Mouse (Mus musculus) lung, postnatal 36 days (tissue): ENCODE results near the gene Ntpcr.

Experiments used
- DNase-seq: peaks from one replicate; pipeline ENCODE4 v3.0.0; 2022; ENCODE audit warnings: mixed read lengths

Gene Ntpcr

DNA sequence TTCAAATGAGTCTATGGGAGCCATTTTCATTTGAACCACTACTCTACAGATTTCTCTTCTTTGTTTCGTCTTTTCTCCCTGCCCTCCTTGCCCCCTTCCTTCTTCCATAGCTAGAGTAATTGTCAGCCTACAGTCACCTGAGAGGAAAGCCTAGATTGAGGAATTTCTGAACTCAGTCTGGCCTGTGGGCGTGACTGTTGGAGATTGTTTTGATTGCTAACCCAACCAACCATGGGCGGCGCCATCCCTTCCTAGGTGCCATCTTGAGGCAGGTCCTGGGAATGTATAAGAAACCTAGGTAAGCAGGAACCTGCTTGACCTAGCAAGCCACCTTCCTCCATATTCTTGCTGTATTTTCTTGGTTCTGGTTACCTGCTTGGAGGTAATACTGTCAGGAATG is 3.6 kb upstream of the Ntpcr start:
- no peak for DNase-seq

- no peak for DNase-seq
Measured at GRCm38 (mm10) chr8:125726986-125727385, 2.8 kb upstream of the Ntpcr start.

DNA sequence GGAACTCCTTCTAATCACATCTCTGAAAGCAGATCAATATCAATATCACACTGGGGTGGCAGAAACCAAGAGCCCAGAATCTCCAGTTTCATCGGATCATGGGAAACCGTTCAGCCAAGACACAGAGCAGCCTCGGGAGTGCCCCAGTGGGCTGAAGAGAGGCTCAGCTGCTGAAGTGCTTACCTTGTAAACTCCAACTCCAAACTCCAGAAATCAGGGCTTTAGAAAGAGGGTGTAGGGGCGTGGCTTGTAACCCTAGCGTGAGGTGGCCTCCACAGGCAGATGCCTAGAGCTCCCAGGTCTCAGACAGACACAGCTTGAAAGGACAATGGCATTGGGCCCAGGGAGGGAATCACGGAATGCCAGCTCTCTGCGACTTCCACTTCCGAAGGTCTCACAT is 2.0 kb upstream of the Ntpcr start:
- peak; percentile 61 for DNase-seq

DNA sequence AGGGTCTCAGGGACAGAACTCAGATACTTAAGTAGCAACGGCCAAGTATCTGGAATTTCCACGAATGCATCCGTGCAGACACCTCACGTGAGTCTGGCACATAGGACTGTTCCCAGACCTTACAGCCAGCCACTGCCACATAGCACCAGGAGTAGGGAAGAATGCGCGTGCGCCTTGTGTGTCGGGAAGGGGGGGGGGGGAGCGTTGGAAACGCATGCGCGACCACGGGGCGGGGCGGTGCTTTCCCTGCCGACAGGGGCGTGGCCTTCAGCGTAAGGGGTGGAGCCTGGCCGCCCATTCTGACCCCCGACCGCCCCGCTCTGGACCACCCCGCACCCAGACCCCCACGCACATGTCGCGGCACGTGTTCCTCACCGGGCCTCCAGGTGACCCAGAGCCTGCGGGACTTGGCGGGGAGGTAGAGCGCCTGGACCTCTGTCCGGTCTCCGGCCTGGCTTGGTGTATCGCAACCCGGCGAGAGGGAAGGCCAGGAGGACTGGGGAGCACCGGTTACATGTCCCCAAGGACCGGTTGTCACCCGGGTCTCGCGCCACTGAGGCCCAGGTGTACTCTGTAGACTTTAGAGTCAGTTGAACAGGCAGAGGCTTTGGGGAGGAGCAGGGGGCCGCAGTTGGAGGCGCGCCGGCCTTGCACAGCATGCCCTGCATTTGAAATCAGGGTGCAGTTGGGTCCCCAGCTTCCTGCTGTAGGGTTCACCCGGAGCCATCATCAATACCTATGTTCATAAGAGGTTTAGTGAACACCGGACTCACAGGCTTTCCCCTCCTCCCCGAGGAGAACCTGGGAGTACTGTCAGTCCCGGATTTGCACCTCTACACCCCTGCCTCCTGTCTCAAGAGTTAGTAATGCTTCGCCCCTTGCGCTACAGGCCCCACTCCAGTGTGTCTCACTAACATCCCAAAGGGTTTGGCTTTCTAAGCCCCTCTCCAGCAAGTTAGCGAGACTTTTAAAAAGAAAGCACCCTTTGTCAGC is 4.5 kb downstream of the Ntpcr start:
- peak; percentile 91 for DNase-seq

GRCm38 (mm10) chr8:125738956-125739355 is 9.2 kb downstream of the Ntpcr start:
- no peak for DNase-seq

GRCm38 (mm10) chr8:125740655-125741054 is 10.9 kb downstream of the Ntpcr start:
- DNase-seq: no peak

GRCm38 (mm10) chr8:125741377-125741776 is 11.6 kb downstream of the Ntpcr start:
- no peak for DNase-seq

- DNase-seq: peak; percentile 65
Measured at GRCm38 (mm10) chr8:125741855-125742254, 12.1 kb downstream of the Ntpcr start.

DNA sequence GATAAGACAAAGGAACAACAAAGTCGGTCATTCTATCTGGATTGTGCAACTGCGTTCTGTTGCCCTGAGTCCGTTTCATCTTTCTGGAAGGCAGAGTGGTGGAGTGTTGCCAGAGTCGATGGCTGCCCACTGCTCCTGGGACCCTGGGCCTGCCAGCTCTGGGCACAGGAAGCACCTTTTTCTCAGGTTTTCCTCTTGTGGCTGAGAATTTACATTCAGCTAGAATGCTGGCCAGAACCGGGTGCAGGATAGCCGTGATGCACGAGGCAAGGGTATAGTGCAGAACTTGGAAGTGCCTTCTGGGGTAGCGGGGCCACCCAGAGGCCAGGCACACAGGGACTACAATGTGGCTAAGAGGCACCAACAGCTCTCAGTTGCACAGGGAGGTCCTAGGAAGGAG is 12.6 kb downstream of the Ntpcr start:
- no peak for DNase-seq

DNA sequence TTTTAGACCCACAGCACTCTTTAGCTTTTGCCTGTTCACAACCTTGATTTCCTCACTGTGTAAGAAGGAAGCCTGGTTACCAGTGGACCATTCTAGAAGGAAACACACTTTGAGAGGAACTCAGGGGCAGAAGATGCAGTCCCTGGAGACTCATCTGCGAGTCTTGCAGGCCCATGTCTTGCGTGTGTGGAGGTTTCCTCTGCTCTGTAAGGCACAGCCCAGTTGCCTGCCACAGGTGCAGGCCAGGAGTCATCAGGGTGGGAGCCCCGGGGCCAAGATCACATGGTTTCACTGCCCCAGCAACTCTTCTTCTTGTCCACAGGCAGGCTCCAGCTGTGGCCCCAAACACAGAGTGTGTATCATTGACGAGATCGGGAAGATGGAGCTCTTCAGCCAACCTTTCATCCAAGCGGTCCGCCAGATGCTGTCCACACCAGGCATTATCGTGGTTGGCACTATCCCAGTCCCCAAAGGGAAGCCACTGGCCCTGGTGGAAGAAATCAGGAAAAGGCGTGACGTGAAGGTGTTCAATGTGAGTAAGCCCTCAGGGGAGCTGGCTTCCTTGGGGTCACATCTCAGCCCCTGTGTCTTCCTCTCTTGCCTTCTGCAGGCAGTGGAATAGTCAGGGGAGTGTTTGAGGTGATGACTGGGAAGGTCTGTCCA is 15.3 kb downstream of the Ntpcr start:
- no peak for DNase-seq

DNA sequence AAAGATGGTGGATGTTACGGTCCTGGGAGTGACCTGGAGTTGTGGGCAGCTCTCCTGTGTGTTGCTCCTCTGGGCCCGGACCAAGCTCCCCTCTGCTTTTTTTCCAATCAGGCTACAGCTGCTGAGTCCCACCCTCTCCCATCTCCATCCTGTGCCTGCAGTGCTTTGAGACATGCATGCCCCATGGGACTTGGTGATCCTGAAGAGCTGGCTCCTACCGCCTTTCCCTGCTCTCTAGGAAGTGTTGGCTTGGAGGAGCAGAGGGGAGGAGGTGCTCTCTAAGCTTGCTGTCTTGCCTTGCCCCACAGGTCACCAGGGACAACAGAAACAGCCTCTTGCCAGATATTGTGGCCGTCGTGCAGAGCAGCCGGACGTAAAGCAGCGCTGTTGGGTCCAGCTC is 17.6 kb downstream of the Ntpcr start:
- no peak for DNase-seq

- DNase-seq: peak; percentile 35
Measured at GRCm38 (mm10) chr8:125750846-125751245, 21.1 kb downstream of the Ntpcr start.

- no peak for DNase-seq
Measured at GRCm38 (mm10) chr8:125755896-125756295, 26.1 kb downstream of the Ntpcr start.

- no peak for DNase-seq
Measured at GRCm38 (mm10) chr8:125756391-125757105, 26.8 kb downstream of the Ntpcr start.

- DNase-seq: no peak
Measured at GRCm38 (mm10) chr8:125757106-125757496, 27.3 kb downstream of the Ntpcr start.

DNA sequence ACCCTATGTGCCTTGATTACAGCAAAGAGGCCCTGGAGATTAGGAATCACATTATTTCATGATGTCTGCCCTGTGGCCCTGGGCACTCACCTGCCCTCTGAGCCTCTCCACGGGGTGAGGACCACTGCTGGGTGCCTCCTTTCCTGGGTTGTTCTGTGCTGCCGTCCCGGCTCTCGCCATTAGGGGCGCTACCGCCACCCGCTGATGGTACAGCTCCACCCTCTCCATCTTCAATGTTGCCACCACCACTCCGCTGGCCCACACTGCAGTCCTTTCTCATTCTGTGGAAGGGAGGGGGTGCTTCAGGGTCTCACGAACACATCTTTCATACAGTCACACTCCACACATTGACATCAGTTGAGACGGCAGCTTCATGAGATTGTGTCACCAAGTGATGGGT is 29.3 kb downstream of the Ntpcr start:
- DNase-seq: peak; percentile 57

DNA sequence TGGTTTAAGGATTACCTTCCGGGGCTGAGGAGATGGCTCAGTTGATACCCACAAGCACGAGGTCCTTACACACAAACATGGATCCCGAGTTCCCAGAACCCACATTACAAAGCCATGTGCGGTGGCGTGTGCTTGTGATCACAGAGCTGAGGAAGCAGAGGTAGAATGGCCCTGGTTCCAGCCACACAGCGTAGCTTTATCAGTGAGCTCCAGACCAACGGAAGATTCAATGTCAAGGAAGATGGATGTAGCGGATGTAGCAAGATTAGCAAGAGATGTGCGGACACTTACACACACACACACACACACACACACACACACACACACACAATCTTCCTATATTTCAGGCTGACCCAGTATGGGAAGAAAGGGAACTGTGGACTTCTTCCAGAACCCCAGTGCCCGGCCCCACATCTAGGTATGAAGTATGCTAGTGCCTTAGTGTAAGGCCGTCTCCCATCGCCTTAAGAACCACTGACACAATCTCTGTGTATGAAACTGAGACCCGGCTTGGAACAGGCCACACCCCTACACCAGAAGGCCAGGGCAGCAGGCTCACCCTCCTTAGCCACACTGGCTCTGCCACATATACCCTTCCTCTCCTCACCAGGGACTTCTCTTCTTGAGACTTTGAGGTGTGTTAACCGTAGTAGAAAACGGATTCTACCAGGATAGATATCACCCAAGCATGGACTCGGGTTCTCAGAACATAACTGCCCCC is 33.5 kb downstream of the Ntpcr start:
- no peak for DNase-seq

- DNase-seq: no peak
Measured at GRCm38 (mm10) chr8:125768079-125768478, 38.3 kb downstream of the Ntpcr start.

DNA sequence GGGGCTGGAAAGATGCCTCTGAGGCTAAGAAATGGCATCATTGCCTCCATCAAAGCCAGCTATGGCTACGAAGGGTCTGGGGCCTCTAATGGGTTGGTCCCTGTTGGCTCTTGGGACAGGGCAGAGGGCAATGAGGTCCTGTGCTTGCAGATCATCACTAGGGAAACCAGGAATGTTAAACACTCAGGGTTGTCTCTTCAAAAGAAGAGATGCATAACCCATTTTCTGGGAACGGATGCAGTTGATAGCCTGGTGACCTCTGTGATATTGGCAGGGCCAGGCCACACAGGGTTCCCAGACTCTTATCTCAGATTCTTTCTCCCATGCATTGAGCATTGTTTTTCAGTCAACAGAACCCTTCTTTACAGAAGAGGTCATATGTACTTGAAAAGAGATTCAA is 42.5 kb downstream of the Ntpcr start:
- DNase-seq: no peak

GRCm38 (mm10) chr8:125773281-125773803 is 43.6 kb downstream of the Ntpcr start:
- no peak for DNase-seq

GRCm38 (mm10) chr8:125775031-125775430 is 45.3 kb downstream of the Ntpcr start:
- DNase-seq: no peak

GRCm38 (mm10) chr8:125776314-125776713 is 46.6 kb downstream of the Ntpcr start:
- no peak for DNase-seq
